ENCODE assay signal across 8 mouse cellular contexts in genomic region chr7:101970821-101971461, GRCm38 (mm10). TPM values are rescaled to one million over a fixed set of nuclear protein-coding genes. Genes with fewer than 3 reads are reported as not detected.
DNase-seq lines count a peak whose midpoint lies in the region; ATAC-seq and TF ChIP-seq lines count a peak whose summit lies in the region.

No protein-coding gene starts in this region.

- peak; percentile 85 for DNase-seq in MEL (ENCODE audit: low read depth, low spot score)
- DNase-seq in cerebellum, adult 8-10 months, result peak; percentile 80
- peak; percentile 50 for DNase-seq in forelimb bud, embryonic 11.5 days (ENCODE audit: low read depth, low spot score)
- DNase-seq in heart, postnatal 4 days, result peak; percentile 82
- DNase-seq in layer of hippocampus, adult 9-10 months (ENCODE audit: low spot score), result peak; percentile 61
- peak; percentile 74 for DNase-seq in ovary, adult 18-20 months (ENCODE audit: low spot score)
- peak; percentile 63 for DNase-seq in thymus, adult 2 months

- peaks cover 4 to 12% of the 10 kb centered on the region in 2 experiments; a peak in 3 of 4 replicates for H3K36me3 ChIP-seq in MEL (ENCODE audit: control insufficient read depth in 1 of 2, insufficient read depth in 2 of 2, low read length in 2 of 2)
- no peaks in the 10 kb centered on the region; the same call in 1 of the 2 replicates for H3K36me3 ChIP-seq in lung, embryonic 15.5 days
- H3K36me3 ChIP-seq in thymus, adult 2 months (ENCODE audit: control insufficient read depth, insufficient read depth, low read length), result no peaks in the 10 kb centered on the region

- H3K4me2 ChIP-seq in lung, embryonic 15.5 days, result peak overlapping the region; percentile 82

- peaks cover 6 to 13% of the 10 kb centered on the region in 2 experiments; a peak in 3 of 4 replicates for H3K4me1 ChIP-seq in MEL (ENCODE audit: control insufficient read depth in 1 of 2, insufficient read depth in 2 of 2, low read length in 2 of 2)
- H3K4me1 ChIP-seq in lung, embryonic 15.5 days, result peaks cover 51% of the 10 kb centered on the region
- peaks cover 26% of the 10 kb centered on the region for H3K4me1 ChIP-seq in thymus, adult 2 months (replicated peaks; ENCODE audit: control insufficient read depth, insufficient read depth, low read length)

- peaks cover 40% of the 10 kb centered on the region for H3K79me2 ChIP-seq in MEL (ENCODE audit: control insufficient read depth, insufficient read depth, low read length, poor library complexity)

- H3K9me3 ChIP-seq in MEL (replicated peaks; ENCODE audit: insufficient read depth, low read length), result no peaks in the 10 kb centered on the region
- H3K9me3 ChIP-seq in lung, embryonic 15.5 days, result no peaks in the 10 kb centered on the region

- peak overlapping the region; percentile 91 for H3K27ac ChIP-seq in MEL (ENCODE audit: control insufficient read depth, low read depth, low read length)
- H3K27ac ChIP-seq in lung, embryonic 15.5 days, result peak overlapping the region; percentile 100
- peak overlapping the region; percentile 95 for H3K27ac ChIP-seq in thymus, adult 2 months (ENCODE audit: control insufficient read depth, insufficient read depth, low read length)

- no peak for TF ChIP-seq EP300 in MEL (IDR thresholded peaks at IDR 0.05; ENCODE audit: low read depth in 1 of 2, low read length in 2 of 2)

- no peaks in the 10 kb centered on the region for H3K27me3 ChIP-seq in MEL (ENCODE audit: control insufficient read depth in 1 of 2, insufficient read depth in 2 of 2, low read length in 2 of 2)
- H3K27me3 ChIP-seq in lung, embryonic 15.5 days, result no peaks in the 10 kb centered on the region
- no peaks in the 10 kb centered on the region for H3K27me3 ChIP-seq in thymus, adult 2 months (ENCODE audit: control insufficient read depth, insufficient read depth, low read length)

- peak overlapping the region; percentile 95 for H3K9ac ChIP-seq in MEL (ENCODE audit: control insufficient read depth, low read depth, low read length, poor library complexity, severe bottlenecking)
- H3K9ac ChIP-seq in lung, embryonic 15.5 days, result peak overlapping the region; percentile 87

- H3K4me3 ChIP-seq in MEL (ENCODE audit: control insufficient read depth in 1 of 2, insufficient read depth in 1 of 2, low read depth in 2 of 2, low read length in 2 of 2), result peak overlapping the region; percentile 80 to 88
- peak overlapping the region; percentile 75 for H3K4me3 ChIP-seq in lung, embryonic 15.5 days
- H3K4me3 ChIP-seq in thymus, adult 2 months (ENCODE audit: control insufficient read depth, insufficient read depth, low read length), result peak overlapping the region; percentile 71

- TF ChIP-seq POLR2A in MEL (IDR thresholded peaks at IDR 0.05; ENCODE audit: control insufficient read depth in 1 of 2, insufficient read depth in 1 of 2, low read depth in 1 of 2, low read length in 2 of 2, poor library complexity in 1 of 2), result no peak; a peak in 1 of 4 replicates
- no peak for TF ChIP-seq POLR2A in thymus, adult 2 months (IDR thresholded peaks at IDR 0.05; ENCODE audit: control insufficient read depth, extremely low read depth, insufficient read depth, low read length, poor library complexity)

- peak; percentile 74 for ATAC-seq in lung, embryonic 15.5 days (ENCODE audit: borderline replicate concordance, extremely low read depth, low FRiP score, low TSS enrichment)

- TF ChIP-seq RAD21 in MEL (IDR thresholded peaks at IDR 0.05; ENCODE audit: low read depth, low read length), result no peak

- 3% methylated on average over 19 of the region's 19 CpGs for WGBS in lung, embryonic 15.5 days
- WGBS in thymus, adult 2 months, result 2% methylated on average over 19 of the region's 19 CpGs

- no peak for TF ChIP-seq CTCF in MEL (IDR thresholded peaks at IDR 0.05 in 2 of 3, conservative IDR thresholded peaks at IDR 0.05 in 1 of 3; ENCODE audit: control insufficient read depth in 1 of 3, insufficient read depth in 1 of 3, low read depth in 2 of 3, low read length in 3 of 3, poor library complexity in 1 of 3, severe bottlenecking in 1 of 3)
- TF ChIP-seq CTCF in thymus, adult 2 months (IDR thresholded peaks at IDR 0.05; ENCODE audit: borderline replicate concordance, control insufficient read depth, extremely low read depth, insufficient read depth, low read length, poor library complexity), result no peak

TF ChIP-seq in MEL, 35 proteins besides CTCF, POLR2A, EP300 and RAD21:
- TF ChIP-seq TAL1 (IDR thresholded peaks at IDR 0.05; ENCODE audit: low read length), result no peak
- no peak for TF ChIP-seq BHLHE40 (IDR thresholded peaks at IDR 0.05; ENCODE audit: borderline replicate concordance, low read depth, low read length)
- peak; percentile 80 for TF ChIP-seq NRF1 (IDR thresholded peaks at IDR 0.05; ENCODE audit: insufficient read depth, low read depth, low read length, poor library complexity, severe bottlenecking)
- peak; percentile 53; the same call in 1 of the 2 replicates for TF ChIP-seq MXI1 (IDR thresholded peaks at IDR 0.05; ENCODE audit: low read depth, low read length)
- peak; percentile 10; the same call in 1 of the 2 replicates for TF ChIP-seq MAZ (IDR thresholded peaks at IDR 0.05; ENCODE audit: low read depth, low read length)
- peak; percentile 11; the same call in 1 of the 2 replicates for TF ChIP-seq SIN3A (IDR thresholded peaks at IDR 0.05; ENCODE audit: low read length)

RNA-seq across cellular contexts. Expression of gene Numa1, which starts 37.0 kb away (rescaled TPM):
- 48.7 and 54.5 TPM in 2 replicates for total RNA-seq in MEL (2012; rRNA removed)
- 10 to 100 TPM; 50.0 to 91.2 TPM for polyA plus RNA-seq in MEL (2012; ENCODE audit: insufficient read depth in 1 of 2, insufficient read length in 2 of 2, low read depth in 1 of 2, low replicate concordance in 2 of 2, missing spikeins in 1 of 2)
- total RNA-seq in heart, postnatal 4 days (2021), result 100 to 1,000 TPM in 1 of 2 experiments, 10 to 100 TPM in 1; 98.4 to 108 TPM
- 68.9 and 79.4 TPM in 2 replicates for polyA plus RNA-seq in lung, embryonic 15.5 days (2015; fragmentation: Nextera tagmentation; extraction: Ambion mirVana)
- polyA plus RNA-seq in thymus, adult 2 months (2012; rRNA removed), result 166 and 186 TPM in 2 replicates

RNA-seq across cellular contexts. Expression of gene Lrrc51, which starts 37.2 kb away (rescaled TPM):
- total RNA-seq in MEL (2012; rRNA removed), result 13.6 and 14.8 TPM in 2 replicates
- polyA plus RNA-seq in MEL (2012; ENCODE audit: insufficient read depth in 1 of 2, insufficient read length in 2 of 2, low read depth in 1 of 2, low replicate concordance in 2 of 2, missing spikeins in 1 of 2), result 10 to 100 TPM in 1 of 2 experiments, not detected in 1; 30.8 TPM
- 1 to 10 TPM; 1.1 TPM for total RNA-seq in heart, postnatal 4 days (2021)
- 11.8 and 13.5 TPM in 2 replicates for polyA plus RNA-seq in lung, embryonic 15.5 days (2015; fragmentation: Nextera tagmentation; extraction: Ambion mirVana)
- 4.0 and 6.2 TPM in 2 replicates for polyA plus RNA-seq in thymus, adult 2 months (2012; rRNA removed)

RNA-seq across cellular contexts. Expression of gene Il18bp, which starts 47.5 kb away (rescaled TPM):
- total RNA-seq in MEL (2012; rRNA removed), result 0.95 and 1.0 TPM in 2 replicates
- 1 to 10 TPM in 1 of 2 experiments, not detected in 1; 1.8 TPM for polyA plus RNA-seq in MEL (2012; ENCODE audit: insufficient read depth in 1 of 2, insufficient read length in 2 of 2, low read depth in 1 of 2, low replicate concordance in 2 of 2, missing spikeins in 1 of 2)
- total RNA-seq in heart, postnatal 4 days (2021), result 1 to 10 TPM; 3.6 to 4.1 TPM
- polyA plus RNA-seq in lung, embryonic 15.5 days (2015; fragmentation: Nextera tagmentation; extraction: Ambion mirVana), result 2.2 and 2.3 TPM in 2 replicates
- polyA plus RNA-seq in thymus, adult 2 months (2012; rRNA removed), result 57.9 and 80.7 TPM in 2 replicates

Comparison
In these comparisons a context has a peak if more than half of its experiments do, and no peak if none do; other contexts are left out.
1. Peak in every context shown above with its lines: DNase-seq, ATAC-seq, H3K4me3 ChIP-seq and H3K27ac ChIP-seq.
2. RNA of gene Il18bp, which starts 47.5 kb away (polyA plus RNA-seq): 57.9 to 80.7 TPM in thymus, adult 2 months; 2.2 to 2.3 TPM in lung, embryonic 15.5 days and 1.8 TPM in MEL; every median in the first group is over 10 times any median in the second.